In the genomic region with DNA sequence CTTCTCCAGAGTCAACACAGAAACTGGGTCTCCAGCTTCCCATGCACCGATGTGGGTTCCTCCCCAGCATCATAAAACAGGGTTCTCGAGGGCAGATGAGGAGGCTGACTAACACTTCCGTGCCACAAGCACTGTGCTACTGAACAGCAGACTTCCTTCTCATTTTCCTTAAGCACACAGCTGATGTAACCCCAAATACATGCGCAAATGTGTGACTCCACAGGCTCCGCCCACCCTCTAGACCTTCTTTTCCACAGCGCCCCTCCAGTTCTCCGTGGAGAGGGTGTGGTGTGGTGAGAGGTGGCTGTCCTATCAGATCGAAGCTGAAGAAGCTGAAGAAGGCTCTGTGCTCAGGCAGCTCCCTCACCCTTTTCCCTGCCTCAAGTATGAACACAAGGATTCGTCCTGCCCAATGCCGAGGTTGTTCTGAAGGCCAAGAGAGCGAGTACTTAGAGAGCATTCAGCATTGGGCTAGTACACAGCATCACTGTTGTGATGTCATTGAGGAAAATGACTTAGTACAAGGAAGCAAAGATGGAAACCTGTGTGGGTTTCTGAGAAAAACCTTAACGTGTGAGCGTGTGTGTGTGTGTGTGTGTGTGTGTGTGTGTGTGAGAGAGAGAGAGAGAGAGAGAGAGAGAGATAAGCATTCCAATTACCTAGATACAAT, we compare ENCODE assay signal across 11 mouse cellular contexts. TPM values are rescaled to one million over a fixed set of nuclear protein-coding genes. Genes with fewer than 3 reads are reported as not detected.
DNase-seq lines count a peak whose midpoint lies in the region; ATAC-seq lines count a peak whose summit lies in the region.
"Had no signal": no experiment of that assay in that cellular context is flagged by ENCODE, and none has a peak within 500 bp of the region (broad histone marks: within the 10 kb centered on the region; RNA-seq: fewer than 3 reads in every experiment).

No protein-coding gene starts in this region.

- 55% methylated on average over 13 of the region's 13 CpGs for WGBS in liver, embryonic 13.5 days (ENCODE audit: insufficient replicate concordance)

- no peak overlapping the region for H3K4me3 ChIP-seq in liver, embryonic 13.5 days (replicated peaks)
- H3K4me3 ChIP-seq: heart, embryonic 12.5 days had no signal

- H3K4me1 ChIP-seq in liver, embryonic 13.5 days (replicated peaks) = peaks cover 56% of the 10 kb centered on the region

- peak; percentile 91 for DNase-seq in 416B (ENCODE audit: low read depth)
- DNase-seq in brain, adult 2 months (ENCODE audit: low read depth, low spot score) = peak; percentile 62
- DNase-seq in liver, embryonic 13.5 days = peak; percentile 46
- DNase-seq in urinary bladder, postnatal 14 days (ENCODE audit: low spot score) = no peak
- no peak for DNase-seq in testis, postnatal 14 days (ENCODE audit: low spot score)
- DNase-seq in kidney, adult 18-20 months = no peak
- no peak for DNase-seq in cerebellum, postnatal 10 days
- DNase-seq: midbrain, embryonic 14.5 days; right cerebral cortex, postnatal 14 days had no signal

- H3K27me3 ChIP-seq in liver, embryonic 13.5 days = no peaks in the 10 kb centered on the region
- H3K27me3 ChIP-seq: heart, embryonic 12.5 days had no signal

- H3K36me3 ChIP-seq in liver, embryonic 13.5 days = peaks cover 84% of the 10 kb centered on the region

- H3K27ac ChIP-seq in liver, embryonic 13.5 days = peak overlapping the region; percentile 51

- no peaks in the 10 kb centered on the region for H3K9me3 ChIP-seq in liver, embryonic 13.5 days (replicated peaks)
- H3K9me3 ChIP-seq: heart, embryonic 12.5 days had no signal

- peak; percentile 74 for ATAC-seq in liver, embryonic 13.5 days (ENCODE audit: low read depth)
- ATAC-seq in megakaryocyte progenitor cell, adult 5-6 weeks (replicated peaks; ENCODE audit: poor library complexity) = peak; percentile 92

- peak overlapping the region; percentile 19; the same call in 1 of the 2 replicates for H3K4me2 ChIP-seq in liver, embryonic 13.5 days
- H3K4me2 ChIP-seq: heart, embryonic 12.5 days had no signal

- no peak overlapping the region; the same call in 1 of the 2 replicates for H3K9ac ChIP-seq in liver, embryonic 13.5 days
- H3K9ac ChIP-seq: heart, embryonic 12.5 days had no signal

RNA-seq across cellular contexts. Expression of a gene that starts 47.0 kb away (rescaled TPM):
- 30.6 and 33.7 TPM in 2 replicates for polyA plus RNA-seq in liver, embryonic 13.5 days (2015; fragmentation: Nextera tagmentation; extraction: Ambion mirVana)
- 35.9 and 43.6 TPM in 2 replicates for total RNA-seq in megakaryocyte progenitor cell, adult 5-6 weeks (2015)
- 45.4 and 48.0 TPM in 2 replicates for total RNA-seq in megakaryocyte progenitor cell, adult 5-6 weeks (2017)

RNA-seq across cellular contexts. Expression of a gene that starts 47.1 kb away (rescaled TPM):
- 8.5 and 12.0 TPM in 2 replicates for polyA plus RNA-seq in liver, embryonic 13.5 days (2015; fragmentation: Nextera tagmentation; extraction: Ambion mirVana)
- total RNA-seq in megakaryocyte progenitor cell, adult 5-6 weeks (2015) = 79.4 and 85.9 TPM in 2 replicates
- total RNA-seq in megakaryocyte progenitor cell, adult 5-6 weeks (2017) = 23.2 and 26.7 TPM in 2 replicates

Comparison
In these comparisons a context has a peak if more than half of its experiments do, and no peak if none do; other contexts are left out.
1. DNase-seq: peak in 416B (single experiment), brain, adult 2 months (single experiment) and liver, embryonic 13.5 days (single experiment); none in urinary bladder, postnatal 14 days (single experiment), testis, postnatal 14 days (single experiment), kidney, adult 18-20 months (single experiment) and cerebellum, postnatal 10 days (0 of 2).